Mouse (Mus musculus) limb, embryonic 12.5 days (tissue): ENCODE measurements around the gene Smad3. TPM values are rescaled to one million over a fixed set of nuclear protein-coding genes. Genes with fewer than 3 reads are reported as not detected.

ENCODE experiments used
- ATAC-seq: fragments of 200-750 bp; cut with Nextera tagmentation; 2 replicates; pipeline ENCODE4 v1.8.0; 2017; ENCODE audit warnings: low read depth, moderate TSS enrichment; ENCODE audit not compliant: insufficient number of reproducible peaks, insufficient read depth, low FRiP score, low TSS enrichment
- H3K27ac ChIP-seq: fragments of 300-500 bp; sonication (generic); 2 replicates; pipeline ENCODE4 v1.5.1; 2016; ENCODE audit warnings: mild to moderate bottlenecking, moderate library complexity
- H3K27me3 ChIP-seq: fragments of 300-500 bp; sonication (generic); 2 replicates; pipeline ENCODE4 v1.6.1; 2016; ENCODE audit warnings: mild to moderate bottlenecking, moderate library complexity
- H3K36me3 ChIP-seq: fragments of 300-500 bp; sonication (generic); 2 replicates; pipeline ENCODE4 v1.6.1; 2016; ENCODE audit warnings: mild to moderate bottlenecking, moderate library complexity
- H3K4me1 ChIP-seq: fragments of 300-500 bp; sonication (generic); replicated peaks from 2 replicates; pipeline ENCODE4 v1.6.1; 2016
- H3K4me2 ChIP-seq: fragments of 300-500 bp; sonication (generic); 2 replicates; pipeline ENCODE4 v1.6.1; 2016; ENCODE audit warnings: mild to moderate bottlenecking, moderate library complexity
- H3K4me3 ChIP-seq: fragments of 300-500 bp; sonication (generic); replicated peaks from 2 replicates; pipeline ENCODE4 v1.5.1; 2016; ENCODE audit warnings: mild to moderate bottlenecking
- H3K9ac ChIP-seq: fragments of 300-500 bp; sonication (generic); replicated peaks from 2 replicates; pipeline ENCODE4 v1.6.1; 2016; ENCODE audit warnings: mild to moderate bottlenecking, moderate library complexity
- H3K9me3 ChIP-seq: fragments of 300-500 bp; sonication (generic); 2 replicates; pipeline ENCODE4 v1.6.1; 2016; ENCODE audit warnings: mild to moderate bottlenecking, moderate library complexity
- WGBS: fragments of 180-500 bp; shearing (Covaris S2); methylation state at CpG from one replicate; pipeline ENCODE4 v1.1.7; 2016; 5-methylcytosine and 5-hydroxymethylcytosine counted together
- polyA plus RNA-seq: library from polyadenylated mRNA; unstranded; fragments of >200 nt; fragmentation: Nextera tagmentation; extraction: Ambion mirVana; gene quantifications from 2 replicates; pipeline ENCODE4 v1.2.1, GENCODE M21; 2016

Smad3 gene
- polyA plus RNA-seq, 1 experiment from 2014 or later: 39.9 TPM

GRCm38 (mm10) chr9:63719770-63720440 lies 37.9 kb downstream of the Smad3 start:
- ATAC-seq: no peak
- Histone ChIP-seq H3K4me3 (no peak overlapping the region), H3K4me2 (no peak overlapping the region), H3K27me3 (no peaks in the 10 kb centered on the region), H3K36me3 (peaks cover 3% of the 10 kb centered on the region; the same call in 1 of the 2 replicates), H3K9ac (no peak overlapping the region), H3K9me3 (no peaks in the 10 kb centered on the region), H3K27ac (no peak overlapping the region), H3K4me1 (peaks cover 27% of the 10 kb centered on the region)
- 75% methylated on average over 16 of the region's 16 CpGs for WGBS

- H3K9ac ChIP-seq: no peak overlapping the region
- no peaks in the 10 kb centered on the region for H3K27me3 ChIP-seq
- no peaks in the 10 kb centered on the region for H3K9me3 ChIP-seq
- H3K4me3 ChIP-seq: no peak overlapping the region
- H3K27ac ChIP-seq: no peak overlapping the region
- H3K4me2 ChIP-seq: no peak overlapping the region
- WGBS: 60% methylated on average over 9 of the region's 9 CpGs
- H3K4me1 ChIP-seq: peaks cover 27% of the 10 kb centered on the region
- peaks cover 3% of the 10 kb centered on the region; the same call in 1 of the 2 replicates for H3K36me3 ChIP-seq
- no peak for ATAC-seq
Observed at GRCm38 (mm10) chr9:63718735-63719358, 38.9 kb downstream of the Smad3 start.

- Histone ChIP-seq H3K4me3 (no peak overlapping the region), H3K27ac (no peak overlapping the region), H3K9me3 (no peaks in the 10 kb centered on the region), H3K36me3 (peaks cover 3% of the 10 kb centered on the region; the same call in 1 of the 2 replicates), H3K27me3 (no peaks in the 10 kb centered on the region), H3K4me2 (no peak overlapping the region), H3K9ac (no peak overlapping the region), H3K4me1 (peaks cover 30% of the 10 kb centered on the region)
- 89% methylated on average over 4 of the region's 4 CpGs for WGBS
- no peak for ATAC-seq
Observed at GRCm38 (mm10) chr9:63718170-63718569, 39.6 kb downstream of the Smad3 start.

DNA sequence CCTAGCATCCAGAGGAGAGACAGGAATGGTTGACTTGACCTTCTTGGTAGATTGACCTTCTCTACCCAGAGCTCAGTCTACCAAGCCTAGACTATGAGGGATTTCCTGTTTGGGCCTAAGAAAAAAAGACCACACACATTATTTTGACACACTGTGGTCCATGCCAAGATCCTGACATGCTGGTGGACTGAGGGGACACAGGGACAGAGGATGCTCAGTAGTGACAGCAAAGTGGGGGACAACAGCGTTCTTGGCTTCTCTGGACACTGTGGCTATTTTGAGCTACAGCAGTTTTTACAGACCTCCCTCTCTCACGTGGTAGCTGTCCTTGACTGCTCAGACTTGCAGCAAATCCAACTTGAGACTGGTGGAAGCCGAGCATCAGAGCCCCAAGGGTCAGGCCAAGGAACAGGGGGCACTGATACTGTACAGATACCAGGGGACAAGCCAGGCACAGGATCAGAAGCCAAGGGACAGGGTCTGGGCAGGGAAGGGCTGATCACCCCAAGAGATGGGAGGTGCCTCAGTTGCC lies 40.3 kb downstream of the Smad3 start:
- no peak overlapping the region for H3K4me3 ChIP-seq
- no peak overlapping the region for H3K9ac ChIP-seq
- peaks cover 32% of the 10 kb centered on the region for H3K4me1 ChIP-seq
- peaks cover 3% of the 10 kb centered on the region; the same call in 1 of the 2 replicates for H3K36me3 ChIP-seq
- no peak overlapping the region for H3K4me2 ChIP-seq
- H3K27ac ChIP-seq: peak overlapping the region; percentile 35; the same call in 1 of the 2 replicates
- 72% methylated on average over 3 of the region's 3 CpGs for WGBS
- no peak for ATAC-seq
- no peaks in the 10 kb centered on the region for H3K27me3 ChIP-seq
- H3K9me3 ChIP-seq: no peaks in the 10 kb centered on the region

DNA sequence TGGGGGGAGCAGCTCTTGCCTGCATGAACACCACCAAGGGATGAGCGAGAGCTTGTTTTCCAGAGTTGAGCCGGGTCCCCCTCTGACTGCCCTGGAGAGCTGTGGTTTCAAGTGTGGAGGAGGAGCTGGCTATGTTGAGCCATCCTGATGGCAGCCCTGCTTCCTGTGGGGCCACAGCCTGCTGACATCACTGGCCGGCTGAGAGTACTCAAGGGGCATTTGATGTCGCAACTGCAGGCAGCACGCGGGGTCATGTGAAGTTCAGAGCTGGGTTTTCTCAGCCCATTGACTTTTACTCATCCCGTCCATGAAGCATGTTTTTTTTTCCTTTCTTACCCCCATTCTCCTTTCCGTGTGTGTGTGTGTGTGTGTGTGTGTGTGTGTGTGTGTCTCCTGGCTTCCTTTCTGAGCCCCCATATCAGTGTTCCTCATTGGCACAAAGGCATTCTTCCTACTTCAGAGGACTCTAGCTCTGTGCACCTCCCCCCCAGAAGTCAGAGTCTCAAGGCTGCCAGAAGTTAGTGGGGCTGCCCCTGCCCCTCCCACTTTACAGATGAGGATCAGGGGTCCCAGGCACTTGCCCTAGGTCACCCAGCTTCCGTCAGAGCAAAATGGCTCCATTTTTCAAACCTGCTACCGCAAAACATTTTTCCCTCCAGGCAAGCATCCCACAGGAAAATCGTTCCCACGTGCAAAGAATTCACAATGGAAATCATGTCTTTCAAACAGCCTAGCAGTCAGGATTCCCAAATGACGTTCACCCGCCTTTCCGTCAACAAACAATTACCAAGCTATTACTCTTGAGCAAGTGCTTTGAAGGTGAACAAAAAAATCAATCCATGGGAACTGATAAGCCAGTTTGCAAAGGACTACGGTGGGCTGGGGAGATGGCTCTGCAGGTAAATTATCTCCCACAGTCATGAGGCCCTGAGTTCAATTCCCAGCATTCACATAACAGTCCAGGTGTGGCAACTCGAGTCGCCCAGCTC lies 41.4 kb downstream of the Smad3 start:
- H3K9ac ChIP-seq: no peak overlapping the region
- H3K36me3 ChIP-seq: peaks cover 12% of the 10 kb centered on the region
- 23% methylated on average over 18 of the region's 18 CpGs for WGBS
- H3K4me1 ChIP-seq: peaks cover 30% of the 10 kb centered on the region
- peak overlapping the region; percentile 3; the same call in 1 of the 2 replicates for H3K4me2 ChIP-seq
- ATAC-seq: no peak
- H3K9me3 ChIP-seq: no peaks in the 10 kb centered on the region
- no peaks in the 10 kb centered on the region for H3K27me3 ChIP-seq
- 0 out of 2 replicates have a peak overlapping the region, but pooled peaks have one; percentile 35 for H3K27ac ChIP-seq
- H3K4me3 ChIP-seq: no peak overlapping the region

DNA sequence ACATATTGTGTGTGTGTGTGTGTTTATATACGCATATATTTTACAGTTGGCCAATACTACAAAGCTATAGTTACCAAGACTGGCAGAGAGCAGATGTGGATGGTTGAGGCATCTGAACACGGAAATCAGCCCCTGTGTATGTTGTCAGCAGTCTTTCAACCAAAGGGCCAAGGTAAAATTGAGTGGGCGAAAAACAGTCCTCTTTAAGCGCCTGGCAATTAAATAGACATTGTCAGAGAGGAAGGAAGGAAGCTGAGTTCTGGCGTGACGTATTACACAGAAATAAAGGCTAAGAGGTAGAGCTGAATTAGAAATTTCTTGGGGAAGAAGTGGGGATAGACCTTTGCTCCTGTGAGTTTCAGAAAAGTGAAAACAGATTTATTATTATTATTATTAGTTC lies 43.2 kb downstream of the Smad3 start:
- no peak overlapping the region for H3K4me3 ChIP-seq
- no peak overlapping the region for H3K4me2 ChIP-seq
- H3K36me3 ChIP-seq: peaks cover 26% of the 10 kb centered on the region
- peaks cover 25% of the 10 kb centered on the region for H3K4me1 ChIP-seq
- no peak overlapping the region for H3K27ac ChIP-seq
- peaks cover 6% of the 10 kb centered on the region; the same call in 1 of the 2 replicates for H3K9me3 ChIP-seq
- no peak overlapping the region for H3K9ac ChIP-seq
- H3K27me3 ChIP-seq: no peaks in the 10 kb centered on the region
- 82% methylated on average over 6 of the region's 6 CpGs for WGBS
- ATAC-seq: no peak

- 65% methylated on average over 6 of the region's 6 CpGs for WGBS
- Histone ChIP-seq H3K9me3 (peaks cover 9% of the 10 kb centered on the region; the same call in 1 of the 2 replicates), H3K27me3 (no peaks in the 10 kb centered on the region), H3K4me3 (no peak overlapping the region), H3K36me3 (peaks cover 32% of the 10 kb centered on the region), H3K4me2 (no peak overlapping the region), H3K9ac (no peak overlapping the region), H3K27ac (no peak overlapping the region), H3K4me1 (peaks cover 36% of the 10 kb centered on the region)
- no peak for ATAC-seq
Observed at GRCm38 (mm10) chr9:63712838-63713237, 45.0 kb downstream of the Smad3 start.

- Histone ChIP-seq H3K4me3 (no peak overlapping the region), H3K4me2 (no peak overlapping the region), H3K27me3 (no peaks in the 10 kb centered on the region), H3K27ac (no peak overlapping the region), H3K36me3 (peaks cover 32% of the 10 kb centered on the region), H3K4me1 (peaks cover 38% of the 10 kb centered on the region), H3K9me3 (peaks cover 9% of the 10 kb centered on the region; the same call in 1 of the 2 replicates), H3K9ac (no peak overlapping the region)
- WGBS: 75% methylated on average over 13 of the region's 13 CpGs
- no peak for ATAC-seq
Observed at GRCm38 (mm10) chr9:63711580-63712230, 46.1 kb downstream of the Smad3 start.

DNA sequence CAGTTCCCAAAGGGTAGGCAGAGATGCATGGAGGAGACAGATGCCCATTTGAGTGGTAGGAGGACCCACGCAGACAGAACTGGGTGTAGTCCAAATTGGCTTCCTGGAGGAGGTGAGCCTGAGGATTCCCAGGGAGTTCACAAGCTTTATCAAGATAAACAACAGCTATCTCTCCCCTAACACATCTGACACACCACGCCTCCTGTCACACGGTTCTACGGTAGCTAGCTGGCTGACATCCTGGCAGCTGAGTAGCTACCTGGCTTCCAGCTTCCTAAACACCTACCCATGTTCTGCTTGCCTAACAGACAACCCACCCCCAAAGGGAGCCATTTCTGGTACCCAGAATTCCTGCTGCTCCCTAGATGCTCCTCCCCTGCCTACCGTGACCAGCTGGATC lies 47.9 kb downstream of the Smad3 start:
- H3K27me3 ChIP-seq: no peaks in the 10 kb centered on the region
- H3K9me3 ChIP-seq: peaks cover 9% of the 10 kb centered on the region; the same call in 1 of the 2 replicates
- H3K27ac ChIP-seq: no peak overlapping the region
- WGBS: 98% methylated on average over 5 of the region's 5 CpGs
- no peak overlapping the region for H3K4me3 ChIP-seq
- no peak overlapping the region for H3K4me2 ChIP-seq
- no peak for ATAC-seq
- no peak overlapping the region for H3K9ac ChIP-seq
- peaks cover 32% of the 10 kb centered on the region for H3K36me3 ChIP-seq
- peaks cover 43% of the 10 kb centered on the region for H3K4me1 ChIP-seq

GRCm38 (mm10) chr9:63709266-63709665 lies 48.5 kb downstream of the Smad3 start:
- Histone ChIP-seq H3K9ac (no peak overlapping the region), H3K36me3 (peaks cover 32% of the 10 kb centered on the region), H3K4me1 (peaks cover 43% of the 10 kb centered on the region), H3K27me3 (no peaks in the 10 kb centered on the region), H3K27ac (no peak overlapping the region), H3K4me2 (no peak overlapping the region), H3K9me3 (peaks cover 9% of the 10 kb centered on the region; the same call in 1 of the 2 replicates), H3K4me3 (no peak overlapping the region)
- no peak for ATAC-seq
